Mouse (Mus musculus): ENCODE measurements at regions not wholly inside any gene's neighbourhood (a gene's known extent, or its start where the extent isn't known, plus 50 kb on each side); places are given as distances from the start of the nearest gene placed in this dataset.

DNA sequence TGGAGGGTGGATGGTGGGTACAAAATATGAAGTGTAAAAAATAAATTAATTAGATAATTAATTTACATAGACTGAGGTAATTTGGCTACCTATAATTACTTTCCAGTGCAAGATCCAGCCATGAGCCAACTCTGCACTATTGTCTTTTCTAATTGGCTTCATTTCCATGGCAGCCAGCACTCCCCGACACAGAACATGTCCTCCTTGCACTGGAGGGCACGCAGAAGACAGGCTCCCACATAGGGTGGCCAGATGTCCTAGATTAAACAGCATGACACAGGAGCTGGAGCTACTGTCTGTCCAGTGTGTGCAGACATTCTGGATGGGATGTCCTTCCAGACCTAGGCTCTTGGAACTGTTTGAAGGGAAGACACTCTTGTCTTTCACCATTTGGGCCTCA lies 278.0 kb downstream of the Inhba start:
- no peak for ATAC-seq (ENCODE audit: low FRiP score, low TSS enrichment)
- no peak overlapping the region for H3K4me3 ChIP-seq (replicated peaks; ENCODE audit: low read depth, low read length)
- WGBS, result 84% methylated on average over 2 of the region's 2 CpGs

GRCm38 (mm10) chr13:16290784-16291183 lies 279.1 kb downstream of the Inhba start:
- peak; percentile 53 for DNase-seq
- Histone ChIP-seq H3K4me1 (ENCODE audit: control insufficient read depth, insufficient read depth, low read length) (no peaks in the 10 kb centered on the region), H3K4me2 (ENCODE audit: low read length) (no peak overlapping the region), H3K27me3 (ENCODE audit: control insufficient read depth, insufficient read depth, low read length) (no peaks in the 10 kb centered on the region), H3K27ac (replicated peaks; ENCODE audit: low read depth, low read length) (no peak overlapping the region), H3K9me3 (ENCODE audit: control insufficient read depth, low read length) (no peaks in the 10 kb centered on the region), H3K36me3 (ENCODE audit: control insufficient read depth, insufficient read depth, low read length) (no peaks in the 10 kb centered on the region), H3K9ac (replicated peaks; ENCODE audit: low read length) (no peak overlapping the region), H3K4me3 (replicated peaks; ENCODE audit: low read depth, low read length) (no peak overlapping the region)
- WGBS, result 77% methylated on average over 2 of the region's 2 CpGs
- ATAC-seq (ENCODE audit: low FRiP score, low TSS enrichment), result no peak

More for the DNA sequence above, 278.0 kb downstream of the Inhba start:
- Histone ChIP-seq H3K27me3 (ENCODE audit: control insufficient read depth, insufficient read depth, low read length) (no peaks in the 10 kb centered on the region), H3K4me1 (ENCODE audit: control insufficient read depth, insufficient read depth, low read length) (no peaks in the 10 kb centered on the region), H3K4me2 (ENCODE audit: low read length) (no peak overlapping the region), H3K9me3 (ENCODE audit: control insufficient read depth, low read length) (no peaks in the 10 kb centered on the region), H3K36me3 (ENCODE audit: control insufficient read depth, insufficient read depth, low read length) (no peaks in the 10 kb centered on the region), H3K27ac (replicated peaks; ENCODE audit: low read depth, low read length) (no peak overlapping the region), H3K9ac (replicated peaks; ENCODE audit: low read length) (no peak overlapping the region)
- DNase-seq, result no peak

- DNase-seq, result no peak
- Histone ChIP-seq H3K9ac (replicated peaks; ENCODE audit: low read length) (no peak overlapping the region), H3K9me3 (ENCODE audit: control insufficient read depth, low read length) (no peaks in the 10 kb centered on the region), H3K4me3 (replicated peaks; ENCODE audit: low read depth, low read length) (no peak overlapping the region), H3K36me3 (ENCODE audit: control insufficient read depth, insufficient read depth, low read length) (no peaks in the 10 kb centered on the region), H3K4me1 (ENCODE audit: control insufficient read depth, insufficient read depth, low read length) (no peaks in the 10 kb centered on the region), H3K4me2 (ENCODE audit: low read length) (no peak overlapping the region), H3K27me3 (ENCODE audit: control insufficient read depth, insufficient read depth, low read length) (no peaks in the 10 kb centered on the region), H3K27ac (replicated peaks; ENCODE audit: low read depth, low read length) (no peak overlapping the region)
- ATAC-seq (ENCODE audit: low FRiP score, low TSS enrichment), result no peak
- WGBS, result 86% methylated on average over 6 of the region's 6 CpGs
Observed at GRCm38 (mm10) chr13:16291661-16292291, 280.1 kb downstream of the Inhba start.

DNA sequence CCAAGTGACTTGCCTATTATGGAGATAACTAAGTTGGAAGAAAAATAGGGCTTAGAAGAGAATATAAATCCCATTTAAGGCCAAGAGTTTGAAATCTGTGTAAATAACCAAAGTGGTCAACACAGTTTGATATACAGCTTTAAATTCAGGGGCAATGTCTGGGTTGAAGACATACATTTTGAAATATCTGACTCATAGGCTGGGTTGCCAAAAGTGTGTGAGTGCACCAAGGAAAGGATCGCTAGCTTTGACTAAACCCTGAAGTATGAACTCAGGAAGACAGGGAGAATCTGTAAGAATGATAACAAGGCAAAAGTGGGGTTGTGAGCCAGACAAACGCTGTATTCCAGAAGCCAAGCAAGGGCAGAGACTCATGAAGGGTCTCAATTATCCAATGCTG lies 288.1 kb downstream of the Inhba start:
- Histone ChIP-seq H3K4me2 (ENCODE audit: low read length) (no peak overlapping the region), H3K9me3 (ENCODE audit: control insufficient read depth, low read length) (no peaks in the 10 kb centered on the region), H3K27ac (replicated peaks; ENCODE audit: low read depth, low read length) (no peak overlapping the region), H3K4me3 (replicated peaks; ENCODE audit: low read depth, low read length) (no peak overlapping the region), H3K27me3 (ENCODE audit: control insufficient read depth, insufficient read depth, low read length) (no peaks in the 10 kb centered on the region), H3K36me3 (ENCODE audit: control insufficient read depth, insufficient read depth, low read length) (no peaks in the 10 kb centered on the region), H3K4me1 (ENCODE audit: control insufficient read depth, insufficient read depth, low read length) (no peaks in the 10 kb centered on the region), H3K9ac (replicated peaks; ENCODE audit: low read length) (no peak overlapping the region)
- 81% methylated on average over 2 of the region's 2 CpGs for WGBS
- DNase-seq, result no peak
- ATAC-seq (ENCODE audit: low FRiP score, low TSS enrichment), result no peak

- no peak overlapping the region for H3K9ac ChIP-seq (replicated peaks; ENCODE audit: low read length)
- no peak overlapping the region for H3K27ac ChIP-seq (replicated peaks; ENCODE audit: low read depth, low read length)
- H3K4me1 ChIP-seq (ENCODE audit: control insufficient read depth, insufficient read depth, low read length), result no peaks in the 10 kb centered on the region
- H3K4me2 ChIP-seq (ENCODE audit: low read length), result no peak overlapping the region
- H3K36me3 ChIP-seq (ENCODE audit: control insufficient read depth, insufficient read depth, low read length), result no peaks in the 10 kb centered on the region
- H3K9me3 ChIP-seq (ENCODE audit: control insufficient read depth, low read length), result no peaks in the 10 kb centered on the region
- H3K27me3 ChIP-seq (ENCODE audit: control insufficient read depth, insufficient read depth, low read length), result no peaks in the 10 kb centered on the region
- DNase-seq, result no peak
- WGBS, result 94% methylated on average over 2 of the region's 2 CpGs
- no peak overlapping the region for H3K4me3 ChIP-seq (replicated peaks; ENCODE audit: low read depth, low read length)
- ATAC-seq (ENCODE audit: low FRiP score, low TSS enrichment), result no peak
Observed at GRCm38 (mm10) chr13:16314669-16315068, 303.0 kb downstream of the Inhba start.

DNA sequence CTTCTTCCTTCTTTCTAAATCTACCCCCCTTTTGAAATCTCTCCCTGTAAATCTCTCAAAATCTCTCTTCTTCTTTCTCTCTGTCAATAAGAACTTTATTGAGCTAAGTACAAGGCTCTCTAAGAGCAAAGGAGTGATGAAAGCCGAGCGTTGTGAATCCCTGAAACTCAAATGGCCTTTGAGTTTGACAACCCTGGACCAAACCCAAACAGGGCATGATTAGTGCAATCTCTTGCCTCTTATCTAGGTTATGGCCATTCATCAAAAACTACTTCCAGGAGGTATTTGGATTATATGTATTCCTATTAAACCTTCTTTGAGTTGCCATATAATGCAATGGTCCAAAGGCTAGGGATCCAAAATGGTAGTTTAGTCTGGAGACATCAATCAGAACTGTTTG lies 304.0 kb downstream of the Inhba start:
- no peak overlapping the region for H3K4me3 ChIP-seq (replicated peaks; ENCODE audit: low read depth, low read length)
- WGBS, result 90% methylated on average over 2 of the region's 2 CpGs
- H3K36me3 ChIP-seq (ENCODE audit: control insufficient read depth, insufficient read depth, low read length), result no peaks in the 10 kb centered on the region
- no peak for ATAC-seq (ENCODE audit: low FRiP score, low TSS enrichment)
- H3K4me1 ChIP-seq (ENCODE audit: control insufficient read depth, insufficient read depth, low read length), result no peaks in the 10 kb centered on the region
- no peaks in the 10 kb centered on the region for H3K9me3 ChIP-seq (ENCODE audit: control insufficient read depth, low read length)
- no peak overlapping the region for H3K9ac ChIP-seq (replicated peaks; ENCODE audit: low read length)
- H3K27ac ChIP-seq (replicated peaks; ENCODE audit: low read depth, low read length), result no peak overlapping the region
- no peak overlapping the region for H3K4me2 ChIP-seq (ENCODE audit: low read length)
- no peaks in the 10 kb centered on the region for H3K27me3 ChIP-seq (ENCODE audit: control insufficient read depth, insufficient read depth, low read length)
- no peak for DNase-seq

DNA sequence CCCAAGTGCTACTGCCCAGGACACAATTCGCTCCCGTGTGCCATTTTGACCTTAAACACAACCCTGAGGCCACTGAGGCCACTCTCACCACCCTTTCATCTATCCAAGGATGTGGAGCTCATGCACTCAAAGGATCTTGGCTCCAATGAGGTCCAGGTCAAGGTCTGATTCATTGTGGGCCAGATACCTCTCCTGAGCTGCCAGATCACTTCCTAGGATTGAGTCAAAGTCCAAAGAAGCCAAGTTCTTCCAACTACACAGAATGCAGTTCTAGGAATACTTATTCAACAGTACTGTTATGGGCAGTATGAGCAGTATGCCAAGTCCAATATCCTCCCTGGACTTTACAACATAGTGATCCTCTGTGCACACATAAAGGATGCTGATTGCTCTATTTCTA lies 304.9 kb downstream of the Inhba start:
- H3K27me3 ChIP-seq (ENCODE audit: control insufficient read depth, insufficient read depth, low read length), result no peaks in the 10 kb centered on the region
- ATAC-seq (ENCODE audit: low FRiP score, low TSS enrichment) (no peak), DNase-seq (no peak)
- no peaks in the 10 kb centered on the region for H3K9me3 ChIP-seq (ENCODE audit: control insufficient read depth, low read length)
- H3K36me3 ChIP-seq (ENCODE audit: control insufficient read depth, insufficient read depth, low read length), result no peaks in the 10 kb centered on the region
- H3K4me3 ChIP-seq (replicated peaks; ENCODE audit: low read depth, low read length), result no peak overlapping the region
- H3K27ac ChIP-seq (replicated peaks; ENCODE audit: low read depth, low read length), result no peak overlapping the region
- no peak overlapping the region for H3K9ac ChIP-seq (replicated peaks; ENCODE audit: low read length)
- H3K4me1 ChIP-seq (ENCODE audit: control insufficient read depth, insufficient read depth, low read length), result no peaks in the 10 kb centered on the region
- H3K4me2 ChIP-seq (ENCODE audit: low read length), result no peak overlapping the region
- WGBS, result 95% methylated on average over 2 of the region's 2 CpGs

GRCm38 (mm10) chr13:16317412-16317811 lies 305.8 kb downstream of the Inhba start:
- Histone ChIP-seq H3K36me3 (ENCODE audit: control insufficient read depth, insufficient read depth, low read length) (no peaks in the 10 kb centered on the region), H3K4me2 (ENCODE audit: low read length) (no peak overlapping the region), H3K27ac (replicated peaks; ENCODE audit: low read depth, low read length) (no peak overlapping the region), H3K4me1 (ENCODE audit: control insufficient read depth, insufficient read depth, low read length) (no peaks in the 10 kb centered on the region), H3K9ac (replicated peaks; ENCODE audit: low read length) (no peak overlapping the region), H3K9me3 (ENCODE audit: control insufficient read depth, low read length) (no peaks in the 10 kb centered on the region), H3K4me3 (replicated peaks; ENCODE audit: low read depth, low read length) (no peak overlapping the region), H3K27me3 (ENCODE audit: control insufficient read depth, insufficient read depth, low read length) (no peaks in the 10 kb centered on the region)
- no peak for ATAC-seq (ENCODE audit: low FRiP score, low TSS enrichment)
- no peak for DNase-seq
- 72% methylated on average over 3 of the region's 3 CpGs for WGBS

DNA sequence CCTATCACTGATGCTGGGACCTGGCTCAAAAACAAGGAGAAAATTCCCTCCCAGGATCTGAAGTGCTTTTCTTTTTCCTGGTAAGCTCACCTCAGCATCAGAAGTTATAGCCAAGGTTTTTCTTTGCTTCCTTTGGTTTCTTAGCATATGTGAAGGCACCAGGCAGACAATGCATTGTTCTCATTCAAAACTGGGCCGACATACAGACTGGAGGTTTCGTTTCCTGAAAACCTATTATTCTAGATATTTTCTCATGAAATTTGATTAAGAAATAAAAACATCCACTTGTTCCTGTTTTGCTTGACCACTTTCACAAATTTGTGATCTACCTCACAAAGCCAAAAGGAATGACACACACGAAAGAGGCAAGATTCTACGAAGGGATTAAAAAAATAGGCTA lies 308.7 kb downstream of the Inhba start:
- Histone ChIP-seq H3K4me3 (replicated peaks; ENCODE audit: low read depth, low read length) (no peak overlapping the region), H3K27me3 (ENCODE audit: control insufficient read depth, insufficient read depth, low read length) (no peaks in the 10 kb centered on the region), H3K9me3 (ENCODE audit: control insufficient read depth, low read length) (no peaks in the 10 kb centered on the region), H3K9ac (replicated peaks; ENCODE audit: low read length) (no peak overlapping the region), H3K4me1 (ENCODE audit: control insufficient read depth, insufficient read depth, low read length) (no peaks in the 10 kb centered on the region), H3K4me2 (ENCODE audit: low read length) (no peak overlapping the region), H3K36me3 (ENCODE audit: control insufficient read depth, insufficient read depth, low read length) (no peaks in the 10 kb centered on the region), H3K27ac (replicated peaks; ENCODE audit: low read depth, low read length) (no peak overlapping the region)
- 73% methylated on average over 4 of the region's 4 CpGs for WGBS
- DNase-seq (no peak), ATAC-seq (ENCODE audit: low FRiP score, low TSS enrichment) (no peak)

Data from midbrain, embryonic 14.5 days (tissue).